Mouse (Mus musculus): Measurements from ENCODE around the gene G6pc3.

G6pc3 gene

DNA sequence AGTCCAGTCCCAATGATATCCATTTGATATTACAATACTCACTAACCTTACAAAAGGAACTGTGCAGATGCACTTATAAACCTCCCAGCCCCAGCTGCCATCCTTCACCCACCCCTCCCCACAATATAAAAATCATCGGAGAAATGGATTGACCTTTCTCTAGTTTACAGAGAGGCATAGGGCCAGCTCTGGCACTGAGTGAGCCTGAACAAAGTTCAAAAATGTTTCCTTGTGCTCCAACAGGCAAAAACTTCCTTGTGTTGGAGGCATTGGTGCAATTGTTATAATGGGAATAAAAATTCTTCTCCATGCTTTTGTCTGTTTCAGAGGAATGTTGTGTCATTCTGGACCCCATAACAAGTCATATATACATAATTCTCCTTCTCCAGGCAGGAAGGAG, 3.2 kb upstream of the G6pc3 start:
- no peak for DNase-seq (ENCODE audit: low read depth in 1 of 2, low spot score in 2 of 2)

DNA sequence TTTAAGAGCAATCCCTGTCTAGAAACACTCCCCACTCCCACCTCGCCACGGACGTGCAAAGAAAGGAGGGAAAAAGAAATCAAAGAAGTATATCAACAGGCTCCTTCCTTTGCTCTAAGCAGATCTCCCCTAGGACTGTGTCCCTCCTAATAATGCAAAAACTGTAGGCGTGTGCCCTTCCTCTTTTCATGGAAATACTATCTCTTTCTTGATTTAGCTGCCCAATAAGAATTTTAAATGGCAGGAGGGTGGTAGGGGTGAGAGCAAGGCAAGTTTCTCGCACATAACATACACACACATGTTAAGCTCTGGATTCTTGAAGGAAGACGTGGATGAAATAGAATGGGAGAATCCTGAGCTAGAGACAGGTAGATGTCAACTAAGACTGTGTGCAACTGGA, 440 bp upstream of the G6pc3 start:
- DNase-seq (ENCODE audit: low read depth in 1 of 2, low spot score in 2 of 2), result no peak

DNA sequence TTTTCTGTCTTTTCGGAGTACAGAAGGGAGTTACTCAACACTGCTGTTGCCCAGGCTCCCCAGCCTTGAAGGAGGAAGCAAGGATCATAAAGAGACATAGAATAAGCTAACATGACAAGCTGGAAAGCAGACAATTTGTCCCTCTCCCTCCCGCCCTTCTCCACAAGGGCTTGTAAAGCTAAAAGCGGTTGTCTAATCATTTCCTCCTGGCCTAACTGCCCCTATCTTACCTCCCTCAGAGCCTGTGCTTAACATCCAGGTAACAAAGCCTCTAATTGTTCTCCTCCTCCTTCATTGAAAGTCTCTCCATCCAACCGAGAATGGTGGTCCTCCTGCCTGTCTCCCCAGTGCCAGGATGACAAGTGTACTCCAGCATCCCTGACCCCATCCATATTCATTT, 1.4 kb downstream of the G6pc3 start:
- no peak for DNase-seq (ENCODE audit: low read depth in 1 of 2, low spot score in 2 of 2)

DNA sequence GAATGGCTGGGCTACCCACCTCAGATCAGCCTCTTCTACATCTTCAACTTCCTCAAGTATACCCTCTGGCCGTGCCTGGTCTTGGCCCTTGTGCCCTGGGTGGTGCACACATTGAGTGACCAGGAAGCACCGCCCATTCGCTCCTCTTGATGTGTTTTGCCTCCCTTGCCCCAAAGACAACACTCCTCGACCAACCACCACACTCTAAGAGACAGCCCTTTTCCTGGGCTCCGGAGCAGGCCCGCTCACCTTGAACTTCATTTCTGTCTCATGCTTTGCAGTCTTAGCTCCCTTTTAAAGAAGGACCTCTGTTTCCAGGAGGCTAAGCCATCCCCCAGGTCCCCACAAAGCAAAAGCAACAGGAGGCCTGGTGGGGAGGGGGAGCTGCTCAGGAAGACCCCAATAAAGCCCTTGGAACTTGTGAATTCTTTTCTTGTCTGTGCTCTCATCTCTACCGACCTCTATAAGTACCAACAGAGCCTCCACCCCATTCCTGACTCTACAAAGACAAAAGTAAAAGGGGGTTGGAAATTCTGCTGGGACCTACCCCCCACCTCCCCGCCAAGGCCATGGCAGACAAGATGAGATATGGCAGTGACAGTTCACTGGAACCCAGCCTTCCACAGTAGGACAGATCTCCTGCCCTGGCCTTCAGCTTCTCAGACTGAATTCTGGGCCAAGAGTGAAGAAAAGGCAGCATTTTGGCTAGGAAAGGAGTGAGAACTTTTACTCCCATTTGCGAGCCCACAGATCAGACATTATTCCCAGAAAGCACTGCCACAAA, 4.4 kb downstream of the G6pc3 start:
- no peak for DNase-seq (ENCODE audit: low read depth in 1 of 2, low spot score in 2 of 2)

DNA sequence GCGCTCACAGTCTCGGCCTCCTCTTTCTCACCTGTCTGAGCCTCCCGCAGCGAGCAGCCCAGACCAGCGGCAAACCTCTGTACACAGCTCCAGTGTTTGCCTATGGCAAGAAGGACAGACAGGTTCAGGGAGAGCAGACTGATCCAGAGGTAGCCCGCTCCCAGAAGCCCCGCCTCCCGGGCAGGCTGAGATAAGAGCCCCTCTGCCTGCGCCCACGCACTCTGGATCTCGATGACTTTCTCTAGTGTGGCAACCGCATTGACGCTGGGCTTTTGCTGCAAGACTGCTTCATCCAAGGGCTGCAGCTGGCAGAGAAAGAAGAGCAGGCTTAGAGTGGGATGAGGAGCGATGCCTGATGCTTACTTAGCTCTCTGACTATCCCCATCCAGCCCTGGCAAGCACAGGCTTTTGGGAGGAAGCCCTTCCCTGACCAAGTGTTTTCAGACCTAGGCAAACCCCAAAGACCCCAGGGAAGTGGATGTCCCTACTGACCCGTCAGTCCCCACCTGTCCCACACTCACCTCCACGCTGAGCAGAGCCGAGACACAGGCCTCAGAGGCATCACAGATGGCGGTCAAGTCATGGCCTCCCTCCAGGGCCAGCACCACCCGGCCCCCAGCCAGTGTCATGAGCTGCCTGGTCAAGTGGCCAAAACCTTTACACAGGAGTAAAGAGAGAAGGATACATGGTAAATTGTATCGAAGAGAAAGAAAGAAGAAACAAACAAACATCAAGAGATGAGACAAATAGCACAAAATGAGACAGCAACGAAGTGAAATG, 6.8 kb downstream of the G6pc3 start:
- no peak for DNase-seq (ENCODE audit: low read depth in 1 of 2, low spot score in 2 of 2)

DNA sequence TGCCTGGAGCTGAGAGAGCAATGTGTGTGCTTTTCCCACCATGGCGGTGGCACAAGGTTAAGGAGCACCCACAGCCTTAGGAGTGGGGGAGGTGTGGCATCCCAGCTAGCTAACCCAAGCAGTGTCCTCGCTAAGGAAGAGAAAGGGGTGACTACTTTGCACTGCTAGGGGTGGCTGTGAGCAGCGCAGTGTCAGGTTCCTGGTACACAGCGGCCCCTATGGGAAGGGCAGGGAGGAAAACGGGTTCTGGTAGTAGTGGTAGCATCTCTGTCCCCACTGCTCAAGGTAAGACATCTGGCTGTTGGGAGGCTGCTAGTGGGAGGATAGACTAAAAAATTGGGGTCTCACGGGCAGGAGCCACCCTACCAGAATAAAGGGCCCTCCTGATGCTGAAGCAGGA, 8.8 kb downstream of the G6pc3 start:
- no peak for DNase-seq (ENCODE audit: low read depth in 1 of 2, low spot score in 2 of 2)

DNA sequence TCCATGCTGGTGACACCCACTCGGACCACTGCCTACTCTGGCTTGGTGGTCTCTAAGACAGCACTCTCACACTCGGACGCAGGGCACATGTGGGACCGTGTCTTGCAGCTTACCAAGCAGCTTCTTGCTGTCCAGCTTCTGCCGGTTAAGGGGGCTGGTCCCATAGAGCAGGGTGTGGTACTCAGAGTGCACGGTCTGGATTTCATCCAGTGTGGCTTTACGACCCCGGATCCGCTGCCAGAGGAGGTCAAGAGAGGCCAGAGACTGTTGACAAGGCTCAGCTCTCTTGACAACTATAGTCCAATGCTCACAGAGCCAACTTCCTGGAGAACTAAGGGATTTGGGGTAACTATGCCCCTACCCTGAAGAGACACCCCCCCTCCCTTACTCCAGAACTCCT, 10.4 kb downstream of the G6pc3 start:
- DNase-seq (ENCODE audit: low read depth in 1 of 2, low spot score in 2 of 2), result no peak

DNA sequence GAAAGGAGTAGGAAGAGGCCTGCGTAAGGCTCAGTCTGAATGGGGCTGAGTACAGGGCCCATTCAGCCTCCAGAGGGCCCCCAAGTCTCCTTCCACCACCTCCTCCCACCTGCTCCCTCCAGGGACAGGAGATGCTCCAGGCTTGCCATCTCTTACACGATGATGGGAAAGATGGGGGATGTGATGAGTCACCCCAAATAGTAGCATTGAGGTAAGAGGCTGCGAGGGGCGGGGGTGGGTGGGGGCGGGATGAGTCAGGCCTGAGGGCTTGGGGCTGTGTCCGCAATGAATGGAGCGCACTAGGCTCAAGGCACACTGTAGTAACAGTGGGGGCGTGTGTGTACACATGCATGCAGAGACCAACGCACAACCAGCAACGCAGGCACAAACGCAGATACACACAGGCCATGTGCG, 12.0 kb downstream of the G6pc3 start:
- no peak for DNase-seq (ENCODE audit: low read depth in 1 of 2, low spot score in 2 of 2)

DNA sequence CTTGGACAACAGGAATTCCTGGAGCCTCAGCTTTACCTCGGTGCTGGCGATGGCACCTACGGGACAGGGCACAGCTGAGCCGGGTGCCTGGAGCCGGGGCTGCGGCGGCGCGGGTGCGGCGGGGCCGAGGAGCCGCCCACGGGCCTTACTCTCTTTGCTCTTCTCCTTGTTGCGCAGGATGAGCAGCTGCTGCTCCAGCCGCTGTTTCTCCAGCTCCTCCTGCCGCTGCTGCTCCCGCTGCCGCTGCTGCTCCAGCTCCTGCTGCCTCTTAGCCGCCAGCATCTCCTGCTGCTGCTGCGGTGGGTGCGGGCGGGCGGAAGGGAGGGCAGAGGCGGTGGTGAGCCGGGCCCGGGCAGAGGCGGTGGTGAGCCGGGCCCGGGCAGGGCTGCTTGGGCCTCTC, 17.1 kb downstream of the G6pc3 start:
- DNase-seq (ENCODE audit: low read depth in 1 of 2, low spot score in 2 of 2), result no peak

DNA sequence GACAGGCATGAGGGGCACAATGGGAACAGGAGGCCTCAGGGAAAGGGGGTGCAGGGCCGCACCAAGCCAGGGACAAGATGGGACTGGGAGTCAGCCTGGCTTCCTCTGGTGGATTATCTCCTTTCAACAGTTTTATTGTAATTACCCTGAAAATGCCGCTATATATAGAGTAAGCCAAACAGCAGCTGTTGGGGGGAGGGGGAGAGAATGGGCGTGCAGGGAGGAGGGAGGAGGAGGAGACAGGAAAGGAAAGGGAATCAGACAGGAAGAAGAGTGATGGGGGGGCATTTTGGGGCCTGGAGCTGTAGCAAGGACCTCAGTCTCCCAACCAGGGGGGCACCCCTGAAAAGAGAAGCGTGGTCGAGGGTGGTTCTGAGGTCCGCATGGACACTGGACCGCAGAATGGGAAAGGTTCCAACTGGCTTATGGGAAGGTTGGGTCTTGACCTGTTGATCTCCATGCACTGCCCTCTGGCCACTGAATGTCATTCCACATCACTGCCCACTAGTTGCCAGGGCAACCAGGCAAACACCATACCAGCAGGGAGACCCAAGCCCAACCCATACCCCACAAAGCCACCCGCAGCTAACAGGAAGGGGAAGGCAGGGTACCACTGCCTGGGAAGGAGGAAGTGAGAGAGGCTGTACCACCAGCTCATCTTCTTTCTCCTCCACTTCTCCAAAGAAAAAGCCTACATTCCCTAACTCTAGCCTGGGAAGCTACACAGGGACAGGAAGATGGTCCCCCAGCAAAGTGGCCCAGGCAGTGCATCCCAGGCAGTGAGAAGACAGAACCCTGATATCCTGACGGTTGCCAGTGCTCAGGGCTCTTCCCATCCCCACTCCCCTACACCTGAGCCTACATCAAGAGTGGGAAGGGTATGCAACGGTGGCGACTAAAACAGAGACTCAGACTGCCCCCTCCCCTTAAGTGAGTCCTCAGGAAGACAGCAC, 18.7 kb downstream of the G6pc3 start:
- no peak for DNase-seq (ENCODE audit: low read depth in 1 of 2, low spot score in 2 of 2)

DNA sequence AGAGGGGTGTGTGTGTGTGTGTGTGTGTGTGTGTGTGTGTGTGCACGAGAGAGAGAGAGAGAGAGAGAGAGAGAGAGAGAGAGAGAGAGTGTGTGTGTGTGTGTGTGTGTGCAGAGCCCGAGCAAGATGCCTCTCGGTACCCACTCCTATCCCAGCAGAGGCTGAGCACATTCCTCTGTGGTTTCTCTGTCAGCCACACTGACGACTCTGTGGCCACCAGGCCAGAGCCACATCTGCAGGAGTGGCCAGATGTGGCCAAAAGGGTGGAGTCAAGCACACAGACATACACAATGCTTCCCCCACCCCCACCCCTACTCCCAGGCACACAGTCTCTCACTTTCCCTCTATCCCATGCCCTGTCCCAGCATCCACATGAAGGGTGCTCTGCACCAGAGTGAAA, 19.4 kb downstream of the G6pc3 start:
- DNase-seq (ENCODE audit: low read depth in 1 of 2, low spot score in 2 of 2), result no peak

DNA sequence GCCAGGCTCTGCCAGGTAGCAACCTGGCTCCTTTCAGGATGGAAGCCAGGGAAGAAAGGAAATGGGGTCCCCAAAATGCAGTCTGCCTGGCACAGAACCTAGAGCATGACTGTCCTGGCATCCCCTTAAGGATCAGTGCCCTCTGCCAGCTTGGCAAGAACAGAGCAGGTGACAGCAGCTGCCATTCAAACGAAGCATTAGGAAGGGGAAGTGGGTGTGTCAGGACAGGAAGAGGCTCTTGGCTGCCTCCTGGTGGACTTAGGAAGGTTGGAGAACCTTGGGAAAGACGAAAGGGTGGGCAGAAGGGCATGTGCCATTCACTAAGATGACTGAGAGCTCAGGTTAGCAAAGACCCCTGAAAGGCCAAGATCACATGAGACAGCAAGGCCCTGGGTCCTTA, 20.3 kb downstream of the G6pc3 start:
- DNase-seq (ENCODE audit: low read depth in 1 of 2, low spot score in 2 of 2), result no peak

DNA sequence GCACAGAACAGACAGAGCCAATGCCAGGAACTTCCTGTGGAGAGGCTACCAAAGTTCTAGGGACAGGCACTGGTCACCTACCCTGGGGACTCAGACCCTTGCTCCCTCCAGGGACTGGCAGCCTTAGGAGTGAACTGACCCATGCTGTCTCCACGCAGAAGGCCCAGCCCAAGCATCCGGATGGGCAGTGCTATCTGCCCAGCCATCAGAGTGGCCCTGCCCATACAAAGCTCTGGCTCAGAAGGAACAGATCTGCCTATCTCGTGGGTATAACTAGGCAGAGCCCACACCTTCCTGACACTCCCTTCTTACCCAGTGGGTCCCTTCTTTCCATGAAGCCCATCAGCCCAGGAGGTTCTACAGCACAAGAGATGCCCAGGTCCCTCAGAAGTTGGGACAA, 20.8 kb downstream of the G6pc3 start:
- DNase-seq (ENCODE audit: low read depth in 1 of 2, low spot score in 2 of 2), result no peak

DNA sequence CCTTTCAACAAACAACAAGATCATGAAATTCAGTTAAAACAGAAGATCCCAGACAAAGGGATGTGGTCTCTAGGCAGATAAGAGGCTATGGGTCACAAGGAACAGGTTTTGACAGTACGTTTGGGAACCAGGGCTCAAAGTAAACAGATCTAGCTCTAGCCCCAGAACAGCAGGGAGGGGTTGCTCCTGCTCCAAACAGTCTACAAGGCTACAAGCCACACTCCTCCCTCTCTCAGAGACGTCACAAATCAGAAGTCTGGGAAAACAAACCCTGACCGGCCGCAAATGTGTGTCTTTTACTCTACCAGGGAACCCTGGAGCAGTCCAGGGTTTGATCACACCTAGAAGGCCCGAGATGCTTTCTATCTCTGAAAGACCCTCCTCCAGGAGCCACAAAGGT, 21.6 kb downstream of the G6pc3 start:
- DNase-seq (ENCODE audit: low read depth in 1 of 2, low spot score in 2 of 2), result no peak

DNA sequence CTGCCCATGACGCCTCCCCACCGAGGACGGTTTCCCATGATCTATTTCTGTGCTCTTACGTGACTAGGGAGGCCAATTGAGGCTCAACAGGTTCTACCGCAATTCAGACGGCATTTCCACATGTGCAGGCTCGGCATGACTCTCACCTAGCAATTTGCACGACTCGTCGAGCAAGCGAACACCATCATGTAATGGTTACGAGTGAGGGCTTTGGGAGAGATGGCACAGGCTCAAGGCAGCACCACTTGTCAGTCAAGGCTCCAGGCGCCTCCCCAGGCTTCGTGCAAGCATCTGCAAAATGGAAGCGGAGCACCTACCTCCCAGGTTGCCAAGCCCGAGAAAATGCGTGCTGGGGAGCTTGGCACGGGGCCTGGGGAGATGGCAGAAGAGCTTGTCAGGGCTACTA, 22.5 kb downstream of the G6pc3 start:
- no peak for DNase-seq (ENCODE audit: low read depth in 1 of 2, low spot score in 2 of 2)

DNA sequence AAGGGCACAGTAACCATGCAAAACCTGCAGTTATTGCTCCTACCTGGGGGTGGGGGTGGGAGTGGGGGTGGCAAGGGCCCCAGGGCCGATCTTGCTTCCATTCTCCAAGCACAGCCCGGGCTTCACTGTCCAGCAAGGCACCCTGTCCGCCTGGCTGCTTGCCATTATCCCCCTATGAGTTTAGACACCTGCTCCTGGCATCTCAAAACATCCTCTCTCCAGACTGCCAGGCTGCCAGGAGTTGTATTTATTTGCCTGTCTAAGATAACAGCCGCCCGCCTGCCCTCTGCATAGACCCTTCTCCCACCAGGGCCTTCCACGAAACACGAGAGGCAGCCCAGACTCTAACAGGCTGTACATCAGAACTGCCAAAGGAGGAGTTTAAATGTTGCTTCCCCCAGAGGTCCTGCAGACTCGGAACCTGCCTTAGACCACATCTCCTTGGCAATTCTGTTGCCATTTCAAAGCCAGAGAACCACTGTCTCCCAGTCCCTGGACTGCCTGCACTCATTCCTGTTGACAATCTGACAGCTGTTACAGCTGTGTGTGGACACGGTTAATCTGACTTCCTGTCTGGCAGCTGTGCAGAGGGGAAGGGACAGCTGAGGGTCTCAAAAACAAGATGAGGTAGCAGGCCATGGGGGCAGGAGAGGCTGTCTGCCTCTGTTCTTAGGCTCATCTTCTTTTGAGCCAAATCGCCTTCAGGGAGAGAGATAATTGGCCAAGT, 25.2 kb downstream of the G6pc3 start:
- no peak for DNase-seq (ENCODE audit: low read depth in 1 of 2, low spot score in 2 of 2)

DNA sequence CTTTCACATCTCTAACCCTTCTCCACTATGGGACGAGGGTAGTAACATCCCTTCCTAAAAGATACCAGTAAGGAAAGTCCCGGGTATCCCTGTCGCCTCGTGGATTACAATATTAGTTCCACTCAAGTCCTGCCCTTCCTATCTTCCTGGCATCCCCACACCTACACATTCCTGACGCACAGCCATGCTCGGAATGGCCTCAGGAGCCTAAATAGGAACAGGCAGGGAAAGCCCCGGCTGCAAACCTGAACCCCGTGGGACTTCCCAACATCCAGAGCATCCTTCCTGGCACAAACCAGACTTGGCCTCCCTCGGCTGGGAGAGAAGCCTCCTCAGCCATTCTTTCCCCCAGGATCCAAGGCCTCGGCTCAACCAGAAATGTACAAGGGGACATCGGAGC, 26.1 kb downstream of the G6pc3 start:
- DNase-seq (ENCODE audit: low read depth in 1 of 2, low spot score in 2 of 2), result no peak

DNA sequence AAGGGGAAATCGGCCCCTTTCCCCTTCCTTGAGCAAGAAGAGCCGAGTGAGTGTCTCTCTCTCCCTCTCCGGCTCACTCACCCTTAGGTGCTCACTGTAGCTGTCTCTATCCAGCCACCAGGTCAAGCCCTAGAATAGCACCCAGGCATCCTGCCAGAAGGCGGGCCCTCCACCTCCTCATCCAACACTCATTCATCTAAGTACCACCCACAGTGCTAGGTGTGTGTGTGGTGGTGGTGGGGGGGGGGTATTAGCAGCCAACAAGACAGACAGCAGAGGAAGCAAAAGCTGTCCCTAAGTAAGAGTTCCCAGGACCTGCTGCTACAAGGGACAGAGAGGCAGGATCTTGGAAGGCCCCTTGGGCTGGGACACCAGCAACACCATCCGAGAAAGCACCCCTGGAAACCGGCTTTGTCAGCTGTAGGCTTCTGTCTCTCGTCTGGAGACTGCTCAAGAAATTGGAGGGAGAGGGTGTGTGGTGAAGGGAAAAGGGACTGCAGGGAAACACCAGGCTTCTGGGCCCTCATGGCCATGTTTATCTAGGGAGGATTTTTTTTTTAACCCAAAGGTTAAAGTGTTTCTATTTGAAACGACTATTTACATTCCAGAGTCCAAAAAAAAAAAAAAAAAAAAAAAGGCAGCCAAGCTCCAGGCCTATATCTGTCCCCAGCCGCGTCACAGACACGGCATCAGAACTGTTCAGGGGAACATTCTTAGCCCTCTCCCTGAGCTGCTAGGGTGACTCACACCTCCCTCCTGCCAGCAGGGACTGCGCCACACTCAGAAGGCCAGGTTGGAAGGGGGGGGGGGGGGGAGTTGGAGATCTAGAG, 26.9 kb downstream of the G6pc3 start:
- no peak for DNase-seq (ENCODE audit: low read depth in 1 of 2, low spot score in 2 of 2)

DNA sequence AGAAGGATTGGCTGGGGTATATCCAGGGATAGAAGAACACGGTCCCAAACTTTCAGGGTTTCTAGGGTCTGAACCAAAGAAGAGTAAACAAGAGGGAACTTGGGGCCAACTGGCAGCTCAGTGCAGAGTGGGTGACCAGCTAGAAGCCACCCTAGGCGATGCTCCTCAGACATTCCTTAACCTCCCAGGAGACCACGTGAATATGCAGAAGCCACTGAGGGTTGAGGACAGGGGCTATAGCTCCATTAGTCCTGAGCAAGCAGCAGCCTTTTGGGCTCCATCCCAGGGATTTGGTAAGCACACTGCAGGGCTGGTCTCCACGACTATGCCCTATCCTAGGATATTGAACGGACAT, 27.4 kb downstream of the G6pc3 start:
- no peak for DNase-seq (ENCODE audit: low read depth in 1 of 2, low spot score in 2 of 2)

DNA sequence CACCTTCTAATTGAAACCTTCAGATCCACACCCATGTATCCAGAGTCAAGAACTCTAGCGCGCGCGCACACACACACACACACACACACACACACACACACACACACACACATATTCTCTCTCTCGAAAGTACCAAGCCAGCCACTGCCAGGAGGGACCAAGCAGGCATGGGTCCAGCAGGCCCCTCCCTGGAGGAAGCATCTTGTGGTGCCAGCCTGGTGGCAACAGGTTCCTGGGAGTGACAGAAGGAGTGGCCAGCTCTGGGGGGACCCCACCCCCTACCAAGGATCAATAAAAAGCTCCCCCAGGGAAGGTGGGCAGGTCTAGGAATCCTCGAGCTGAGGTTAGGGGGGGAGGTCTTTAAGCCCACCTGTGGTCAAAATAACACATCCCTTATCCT, 28.0 kb downstream of the G6pc3 start:
- DNase-seq (ENCODE audit: low read depth in 1 of 2, low spot score in 2 of 2), result no peak
